Mouse (Mus musculus): ENCODE measurements around the gene Nol3. TPM values are rescaled to one million over a fixed set of nuclear protein-coding genes. Genes with fewer than 3 reads are reported as not detected.

The Nol3 gene
- polyA plus RNA-seq, 1 experiment from 2014 or later, result 5.2 TPM

DNA sequence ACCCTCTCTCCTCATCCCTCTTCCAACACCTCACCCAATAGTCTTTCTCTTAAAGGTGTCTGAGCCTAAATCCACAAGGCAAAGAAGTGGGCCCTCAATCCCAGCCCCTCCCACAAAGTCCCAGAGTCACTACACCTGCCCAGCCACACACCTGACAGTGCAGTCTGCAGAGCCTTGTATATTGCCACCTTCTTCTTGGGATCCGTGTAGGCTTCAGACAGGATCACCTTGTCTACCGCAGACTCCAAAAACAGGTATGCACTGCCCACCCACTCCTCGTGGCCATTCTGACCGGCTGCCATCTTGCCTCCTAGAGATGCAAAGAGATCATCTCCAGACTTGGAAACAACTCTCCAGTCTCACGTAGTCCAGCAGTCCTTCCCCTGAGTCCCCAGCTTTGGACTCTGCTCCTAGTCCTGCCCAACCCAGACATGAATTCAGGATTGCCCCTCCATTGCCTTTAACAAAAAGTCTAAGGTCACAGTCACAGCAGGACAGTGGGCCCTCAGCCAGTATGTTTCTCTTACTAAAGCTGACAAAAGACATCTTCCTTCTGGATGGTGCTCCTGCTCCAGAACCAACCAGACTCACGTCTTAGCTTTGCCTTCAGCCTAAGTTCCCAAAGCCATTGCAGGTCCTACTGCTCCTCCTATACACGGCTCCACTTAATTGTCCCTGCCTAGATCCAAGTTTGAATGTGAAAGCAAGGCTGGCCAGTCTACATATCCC, 15.4 kb upstream of the Nol3 start:
- Histone ChIP-seq H3K27me3 (ENCODE audit: control insufficient read depth, insufficient read depth, low read length) (peaks cover 24% of the 10 kb centered on the region), H3K9ac (ENCODE audit: low read length) (no peak overlapping the region), H3K4me1 (ENCODE audit: control insufficient read depth, insufficient read depth, low read length) (peaks cover 22% of the 10 kb centered on the region), H3K9me3 (replicated peaks; ENCODE audit: control insufficient read depth, low read length) (peaks cover 4% of the 10 kb centered on the region), H3K4me3 (ENCODE audit: low read length) (no peak overlapping the region), H3K27ac (ENCODE audit: low read length) (no peak overlapping the region), H3K36me3 (ENCODE audit: control insufficient read depth, insufficient read depth) (no peaks in the 10 kb centered on the region), H3K4me2 (ENCODE audit: low read depth, low read length) (no peak overlapping the region)
- ATAC-seq (replicated peaks; ENCODE audit: extremely low read depth, insufficient read depth, low FRiP score), result no peak
- WGBS, result 68% methylated on average over 7 of the region's 7 CpGs

DNA sequence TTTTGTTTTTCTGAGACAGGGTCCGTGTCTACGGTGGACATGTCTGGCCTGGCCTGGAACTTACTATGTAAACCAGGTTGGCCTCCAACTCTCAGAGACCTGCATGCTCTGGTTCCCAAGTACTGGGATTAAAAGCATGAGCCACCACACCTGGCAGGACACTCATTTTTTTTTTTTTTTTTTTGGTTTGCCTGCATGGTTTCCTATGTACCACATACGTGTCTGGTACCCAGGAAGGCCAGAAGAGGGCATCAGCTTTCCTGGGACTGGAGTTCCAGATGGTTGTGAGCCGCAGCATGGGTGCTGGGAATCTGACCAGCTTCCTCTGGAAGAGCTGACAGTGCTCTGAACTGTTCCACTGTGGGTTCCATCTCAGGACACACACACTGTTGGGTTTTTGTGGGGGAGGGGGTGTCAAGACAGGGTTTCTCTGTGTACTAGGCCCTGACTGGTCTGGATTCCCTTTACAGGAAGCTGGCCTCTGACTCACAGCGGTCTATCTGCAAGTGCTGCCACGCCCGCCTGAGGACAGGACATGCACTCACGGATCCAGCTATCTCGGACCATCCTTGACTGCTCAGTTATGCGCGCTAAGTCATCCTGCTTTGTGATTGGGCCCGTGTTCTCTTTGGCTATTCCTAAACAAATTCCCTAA, 14.5 kb upstream of the Nol3 start:
- Histone ChIP-seq H3K4me3 (ENCODE audit: low read length) (no peak overlapping the region), H3K36me3 (ENCODE audit: control insufficient read depth, insufficient read depth) (no peaks in the 10 kb centered on the region), H3K9me3 (replicated peaks; ENCODE audit: control insufficient read depth, low read length) (peaks cover 4% of the 10 kb centered on the region), H3K27me3 (ENCODE audit: control insufficient read depth, insufficient read depth, low read length) (peaks cover 24% of the 10 kb centered on the region), H3K9ac (ENCODE audit: low read length) (no peak overlapping the region), H3K4me2 (ENCODE audit: low read depth, low read length) (no peak overlapping the region), H3K4me1 (ENCODE audit: control insufficient read depth, insufficient read depth, low read length) (peaks cover 22% of the 10 kb centered on the region), H3K27ac (ENCODE audit: low read length) (no peak overlapping the region)
- 85% methylated on average over 12 of the region's 12 CpGs for WGBS
- ATAC-seq (replicated peaks; ENCODE audit: extremely low read depth, insufficient read depth, low FRiP score), result no peak

DNA sequence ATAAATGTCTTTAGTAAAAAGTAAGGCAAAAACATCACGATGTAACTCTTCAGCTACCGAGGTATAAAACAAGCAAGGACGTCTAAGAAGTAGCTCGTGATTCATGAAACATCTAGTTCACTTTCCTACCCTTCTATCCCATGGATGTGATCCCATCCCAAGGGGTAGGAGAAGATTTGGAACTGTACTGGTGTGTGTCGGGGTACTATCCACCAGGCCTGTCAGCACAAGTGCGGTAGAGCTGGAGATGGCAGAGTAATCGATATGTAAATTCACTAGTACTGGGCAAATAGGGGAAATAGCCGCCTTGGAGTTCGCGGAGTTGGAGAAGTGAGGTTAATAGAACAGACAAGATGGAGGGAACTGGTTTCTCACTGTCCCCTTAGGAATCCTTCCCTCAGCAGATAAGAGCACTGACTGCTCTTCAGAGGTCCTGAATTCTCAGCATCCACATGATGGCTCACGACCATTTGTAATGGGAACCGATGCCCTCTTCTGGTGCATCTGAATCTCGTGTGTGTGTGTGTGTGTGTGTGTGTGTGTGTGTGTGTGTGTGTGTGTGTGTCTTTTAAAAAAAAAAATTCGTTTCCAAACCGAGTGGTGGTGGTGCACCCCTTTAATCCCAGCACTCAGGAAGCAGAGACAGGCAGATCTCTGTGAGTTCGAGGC, 12.6 kb upstream of the Nol3 start:
- Histone ChIP-seq H3K4me2 (ENCODE audit: low read depth, low read length) (peak overlapping the region; percentile 92), H3K4me3 (ENCODE audit: low read length) (no peak overlapping the region; the same call in 1 of the 2 replicates), H3K9ac (ENCODE audit: low read length) (no peak overlapping the region; the same call in 1 of the 2 replicates), H3K27me3 (ENCODE audit: control insufficient read depth, insufficient read depth, low read length) (peaks cover 34% of the 10 kb centered on the region), H3K9me3 (replicated peaks; ENCODE audit: control insufficient read depth, low read length) (peaks cover 4% of the 10 kb centered on the region), H3K27ac (ENCODE audit: low read length) (no peak overlapping the region), H3K4me1 (ENCODE audit: control insufficient read depth, insufficient read depth, low read length) (peaks cover 27% of the 10 kb centered on the region), H3K36me3 (ENCODE audit: control insufficient read depth, insufficient read depth) (no peaks in the 10 kb centered on the region)
- WGBS, result 45% methylated on average over 16 of the region's 16 CpGs
- no peak for ATAC-seq (replicated peaks; ENCODE audit: extremely low read depth, insufficient read depth, low FRiP score)

DNA sequence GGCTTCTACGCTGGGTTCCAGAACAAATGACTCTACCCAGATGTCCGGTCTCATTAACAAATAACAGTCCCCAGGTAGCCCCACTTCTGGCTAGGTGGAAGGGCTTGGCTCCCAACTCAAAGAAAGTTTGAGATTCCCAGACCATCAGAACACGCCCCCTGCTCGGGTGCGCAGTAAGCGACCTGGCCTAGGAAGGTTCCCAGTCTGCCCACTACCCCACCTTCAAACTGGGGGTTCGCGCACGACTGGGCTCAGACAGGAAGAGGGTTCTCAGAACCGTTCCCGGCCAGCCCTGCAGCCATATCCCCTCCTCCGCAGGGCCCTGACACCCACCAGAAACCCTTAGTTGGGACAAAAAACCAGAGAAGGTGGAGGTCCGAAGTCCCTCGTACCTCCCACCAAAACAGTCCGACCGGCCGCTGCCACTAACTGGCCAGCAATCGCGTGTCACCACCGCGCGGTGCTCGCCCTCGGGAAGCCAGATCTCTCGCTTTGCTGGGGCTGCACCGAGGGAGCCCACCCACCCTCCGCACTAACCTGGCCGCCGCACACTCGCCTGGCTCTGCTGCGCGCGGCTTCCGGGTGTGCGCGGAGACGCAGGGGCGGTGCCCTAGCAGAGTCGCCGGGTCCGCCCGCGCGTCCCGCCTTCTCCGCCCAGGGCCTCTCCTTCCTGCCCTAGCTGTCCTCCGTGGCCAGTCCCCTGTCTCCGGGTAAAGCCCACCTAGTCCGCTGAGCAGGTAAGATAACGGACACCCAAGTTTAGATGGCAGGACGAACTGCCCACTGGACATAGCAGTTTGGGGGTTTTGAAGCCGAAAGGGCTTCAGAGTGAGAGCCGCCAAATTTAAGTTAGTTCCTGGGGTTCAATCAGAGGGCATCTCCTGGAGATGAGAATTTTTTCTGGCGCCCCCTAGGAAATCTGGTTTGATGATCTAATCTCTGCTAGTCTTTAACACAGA, 11.6 kb upstream of the Nol3 start, which contains the start of the genes Tradd and Fbxl8:
Gene Tradd, minus strand, starts transcription at position 586 of the 959 bp plus-strand sequence.
Gene Fbxl8, plus strand, starts transcription at position 625 of the 959 bp plus-strand sequence.
- peak; percentile 65; the same call in 1 of the 2 replicates for ATAC-seq (replicated peaks; ENCODE audit: extremely low read depth, insufficient read depth, low FRiP score)
- H3K27me3 ChIP-seq (ENCODE audit: control insufficient read depth, insufficient read depth, low read length), result peaks cover 37% of the 10 kb centered on the region

DNA sequence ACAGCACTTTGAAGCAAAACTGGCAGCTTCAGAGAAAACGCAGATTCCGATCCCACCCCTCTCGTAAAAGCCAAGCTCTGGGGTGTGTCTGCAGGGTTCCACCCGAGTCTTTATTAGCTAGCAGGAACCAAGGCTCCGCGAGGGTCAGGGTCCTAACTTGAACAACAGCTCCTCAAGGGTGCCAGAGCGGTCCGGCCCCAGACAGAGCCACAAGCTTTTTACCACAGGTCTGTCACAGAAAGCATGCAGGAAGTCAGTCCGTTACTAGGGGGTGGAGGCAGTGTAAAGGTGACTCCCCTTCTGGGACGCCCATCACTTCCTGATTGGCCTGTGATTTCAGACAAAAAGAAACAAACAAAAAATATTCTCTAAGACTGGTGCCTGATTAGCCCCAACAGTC, 10.8 kb upstream of the Nol3 start:
- 16% methylated on average over 10 of the region's 10 CpGs for WGBS
- Histone ChIP-seq H3K4me1 (ENCODE audit: control insufficient read depth, insufficient read depth, low read length) (peaks cover 28% of the 10 kb centered on the region), H3K4me2 (ENCODE audit: low read depth, low read length) (peak overlapping the region; percentile 92), H3K27me3 (ENCODE audit: control insufficient read depth, insufficient read depth, low read length) (peaks cover 37% of the 10 kb centered on the region), H3K9ac (ENCODE audit: low read length) (peak overlapping the region; percentile 81), H3K36me3 (ENCODE audit: control insufficient read depth, insufficient read depth) (no peaks in the 10 kb centered on the region), H3K4me3 (ENCODE audit: low read length) (peak overlapping the region; percentile 76), H3K9me3 (replicated peaks; ENCODE audit: control insufficient read depth, low read length) (peaks cover 4% of the 10 kb centered on the region), H3K27ac (ENCODE audit: low read length) (no peak overlapping the region)
- no peak for ATAC-seq (replicated peaks; ENCODE audit: extremely low read depth, insufficient read depth, low FRiP score)

More for the DNA sequence above, 11.6 kb upstream of the Nol3 start, which contains the start of the genes Tradd and Fbxl8:
- peaks cover 29% of the 10 kb centered on the region for H3K4me1 ChIP-seq (ENCODE audit: control insufficient read depth, insufficient read depth, low read length)
- no peaks in the 10 kb centered on the region for H3K36me3 ChIP-seq (ENCODE audit: control insufficient read depth, insufficient read depth)
- peaks cover 4% of the 10 kb centered on the region for H3K9me3 ChIP-seq (replicated peaks; ENCODE audit: control insufficient read depth, low read length)
- H3K9ac ChIP-seq (ENCODE audit: low read length), result peak within 1 kb of the TSS; percentile 81
- H3K4me3 ChIP-seq (ENCODE audit: low read length), result peak within 1 kb of the TSS; percentile 76
- no peak within 1 kb of the TSS for H3K27ac ChIP-seq (ENCODE audit: low read length)
- WGBS, result 1% methylated on average over 54 of the region's 54 CpGs
- peak within 1 kb of the TSS; percentile 92 for H3K4me2 ChIP-seq (ENCODE audit: low read depth, low read length)

DNA sequence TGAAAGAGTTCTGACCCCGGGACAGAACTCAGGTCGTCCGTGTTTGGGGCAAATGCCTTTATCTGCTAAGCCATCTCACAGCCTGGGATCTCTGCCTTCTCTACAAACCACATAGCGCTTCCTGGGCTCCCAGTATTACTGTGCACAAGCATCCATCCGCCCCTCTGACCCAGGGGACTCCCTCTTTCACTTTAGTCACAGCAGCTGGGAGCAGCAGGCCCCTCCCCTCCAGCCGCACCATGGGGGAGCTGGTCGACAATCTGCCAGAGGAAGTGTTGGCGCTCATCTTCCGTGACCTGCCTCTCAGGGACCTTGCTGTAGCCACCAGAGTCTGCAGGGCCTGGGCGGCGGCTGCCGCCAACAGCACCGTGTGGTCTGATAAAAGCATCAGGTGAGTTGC, 9.2 kb upstream of the Nol3 start:
- Histone ChIP-seq H3K4me1 (ENCODE audit: control insufficient read depth, insufficient read depth, low read length) (peaks cover 32% of the 10 kb centered on the region), H3K27ac (ENCODE audit: low read length) (no peak overlapping the region), H3K36me3 (ENCODE audit: control insufficient read depth, insufficient read depth) (no peaks in the 10 kb centered on the region), H3K9me3 (replicated peaks; ENCODE audit: control insufficient read depth, low read length) (no peaks in the 10 kb centered on the region), H3K4me3 (ENCODE audit: low read length) (no peak overlapping the region), H3K4me2 (ENCODE audit: low read depth, low read length) (no peak overlapping the region), H3K27me3 (ENCODE audit: control insufficient read depth, insufficient read depth, low read length) (peaks cover 48% of the 10 kb centered on the region), H3K9ac (ENCODE audit: low read length) (no peak overlapping the region)
- ATAC-seq (replicated peaks; ENCODE audit: extremely low read depth, insufficient read depth, low FRiP score), result no peak
- 51% methylated on average over 13 of the region's 13 CpGs for WGBS

DNA sequence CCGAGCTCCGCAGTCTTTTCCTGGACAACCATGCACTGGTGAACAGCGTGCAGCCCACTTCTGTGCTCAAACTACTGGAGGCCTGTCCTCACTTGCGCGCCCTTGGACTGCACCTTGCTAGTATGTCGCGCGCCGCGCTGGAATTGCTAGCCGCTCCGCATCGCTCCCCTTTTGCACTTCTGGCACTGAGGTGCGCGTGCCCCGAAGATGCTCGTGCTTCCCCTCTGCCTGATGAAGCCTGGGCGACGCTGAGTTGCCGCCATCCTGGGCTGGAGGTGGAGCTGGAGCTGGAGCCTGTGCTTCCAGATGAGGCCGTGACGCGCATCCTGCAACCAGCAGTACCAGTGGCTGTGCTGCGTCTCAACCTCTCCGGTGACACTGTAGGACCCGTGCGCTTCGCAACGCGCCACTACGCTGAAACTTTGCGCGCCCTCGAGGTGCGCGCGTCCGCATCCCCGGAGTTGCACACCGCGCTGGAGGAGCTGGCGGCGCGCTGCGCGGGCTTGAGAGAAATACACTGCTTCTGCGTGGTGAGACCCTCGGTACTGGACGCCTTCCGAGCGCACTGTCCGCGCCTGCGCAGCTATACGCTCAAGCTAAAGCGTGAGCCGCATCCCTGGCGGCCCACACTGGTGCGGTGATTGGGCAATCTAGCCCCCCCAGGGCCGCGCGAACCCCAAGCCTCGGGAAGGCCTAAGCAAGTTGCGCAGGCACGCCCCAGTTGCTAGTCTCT, 7.4 kb upstream of the Nol3 start:
- ATAC-seq (replicated peaks; ENCODE audit: extremely low read depth, insufficient read depth, low FRiP score), result 0 out of 2 replicates have a peak, but pooled peaks have one; percentile 1
- Histone ChIP-seq H3K27me3 (ENCODE audit: control insufficient read depth, insufficient read depth, low read length) (peaks cover 61% of the 10 kb centered on the region), H3K9ac (ENCODE audit: low read length) (peak overlapping the region; percentile 71), H3K9me3 (replicated peaks; ENCODE audit: control insufficient read depth, low read length) (no peaks in the 10 kb centered on the region), H3K4me1 (ENCODE audit: control insufficient read depth, insufficient read depth, low read length) (peaks cover 32% of the 10 kb centered on the region), H3K36me3 (ENCODE audit: control insufficient read depth, insufficient read depth) (no peaks in the 10 kb centered on the region), H3K4me3 (ENCODE audit: low read length) (peak overlapping the region; percentile 58), H3K27ac (ENCODE audit: low read length) (no peak overlapping the region), H3K4me2 (ENCODE audit: low read depth, low read length) (peak overlapping the region; percentile 93)
- WGBS, result 5% methylated on average over 65 of the region's 65 CpGs

DNA sequence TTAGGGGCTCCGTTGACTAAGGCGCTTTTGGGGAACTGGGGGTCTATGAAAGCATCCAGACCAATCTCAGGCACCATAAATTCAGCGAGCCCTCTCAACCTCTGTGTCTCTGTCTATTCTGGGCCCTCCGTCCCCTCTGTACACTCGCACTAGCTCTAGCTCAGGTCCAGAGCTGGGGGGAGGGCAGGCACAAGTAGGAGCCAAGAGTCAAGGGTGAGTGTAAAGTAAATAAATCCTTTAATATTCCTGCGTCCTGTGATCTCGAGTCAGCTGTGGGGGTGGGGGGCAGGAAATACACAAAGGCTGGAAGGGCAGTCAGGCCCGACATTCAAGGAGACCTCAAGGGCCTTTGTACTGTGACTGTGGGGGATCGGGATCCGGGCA, 6.9 kb upstream of the Nol3 start:
- ATAC-seq (replicated peaks; ENCODE audit: extremely low read depth, insufficient read depth, low FRiP score), result peak; percentile 12; the same call in 1 of the 2 replicates
- Histone ChIP-seq H3K27me3 (ENCODE audit: control insufficient read depth, insufficient read depth, low read length) (peaks cover 63% of the 10 kb centered on the region), H3K4me1 (ENCODE audit: control insufficient read depth, insufficient read depth, low read length) (peaks cover 29% of the 10 kb centered on the region), H3K4me3 (ENCODE audit: low read length) (peak overlapping the region; percentile 58), H3K4me2 (ENCODE audit: low read depth, low read length) (peak overlapping the region; percentile 93), H3K9ac (ENCODE audit: low read length) (peak overlapping the region; percentile 71), H3K9me3 (replicated peaks; ENCODE audit: control insufficient read depth, low read length) (no peaks in the 10 kb centered on the region), H3K36me3 (ENCODE audit: control insufficient read depth, insufficient read depth) (no peaks in the 10 kb centered on the region), H3K27ac (ENCODE audit: low read length) (no peak overlapping the region)
- WGBS, result 10% methylated on average over 10 of the region's 10 CpGs

Data from heart, embryonic 16.5 days (tissue).